Mouse (Mus musculus) layer of hippocampus, postnatal 25 days (tissue): ENCODE measurements around the gene Ddx42. TPM values are rescaled to one million over a fixed set of nuclear protein-coding genes. Genes with fewer than 3 reads are reported as not detected.
A peak's percentile ranks its signal among the peaks of the same experiment; 100 is the strongest.
"Not testable (repeated sequence)": the region's sequence is repeated elsewhere in the genome, so short reads cannot be mapped to it uniquely, and the experiment has no call there.

ENCODE experiments used
- DNase-seq, 2 experiments: peaks; one replicate each; pipeline ENCODE4 v3.0.0; 2022; ENCODE audit warnings: mixed read lengths in 2 of 2, low spot score in 1 of 2; ENCODE audit errors: extremely low spot score in 1 of 2
- total RNA-seq, 2 experiments: library from RNA; stranded (reverse); gene quantifications; 2 replicates each; pipeline ENCODE4 v1.2.3; 2021

Gene Ddx42
- total RNA-seq, 2 experiments from 2014 or later: 64.5 to 74.1 TPM

- no peak for DNase-seq
Measured at GRCm38 (mm10) chr11:106200756-106201155, 16.0 kb upstream of the Ddx42 start.

- no peak for DNase-seq
Measured at GRCm38 (mm10) chr11:106201337-106202122, 15.2 kb upstream of the Ddx42 start.

- DNase-seq: no peak
Measured at GRCm38 (mm10) chr11:106202123-106202465, 14.6 kb upstream of the Ddx42 start, which contains the start of gene Strada. Gene Strada, minus strand, starts transcription at chr11:106202168.

GRCm38 (mm10) chr11:106212771-106213170 is 4.0 kb upstream of the Ddx42 start:
- DNase-seq: no peak

- no peak for DNase-seq
Measured at GRCm38 (mm10) chr11:106214856-106215255, 1.9 kb upstream of the Ddx42 start.

- DNase-seq: no peak
Measured at GRCm38 (mm10) chr11:106215450-106215859, 1.3 kb upstream of the Ddx42 start.

- DNase-seq: peak; percentile 80 to 83
Measured at GRCm38 (mm10) chr11:106215927-106216729, 598 bp upstream of the Ddx42 start, which contains the start of gene Ccdc47. Gene Ccdc47, minus strand, starts transcription at chr11:106216344.

GRCm38 (mm10) chr11:106220603-106221002 is 3.9 kb downstream of the Ddx42 start:
- no peak for DNase-seq

- DNase-seq: not testable (repeated sequence)
Measured at GRCm38 (mm10) chr11:106233978-106234377, 17.3 kb downstream of the Ddx42 start.

- DNase-seq: no peak
Measured at GRCm38 (mm10) chr11:106246834-106247233, 30.1 kb downstream of the Ddx42 start.

- no peak for DNase-seq
Measured at GRCm38 (mm10) chr11:106249326-106249725, 32.6 kb downstream of the Ddx42 start.

GRCm38 (mm10) chr11:106254767-106255166 is 38.0 kb downstream of the Ddx42 start:
- no peak for DNase-seq

- no peak for DNase-seq
Measured at GRCm38 (mm10) chr11:106255174-106255573, 38.4 kb downstream of the Ddx42 start.

- DNase-seq: peak; percentile 97
Measured at GRCm38 (mm10) chr11:106255685-106256451, 39.1 kb downstream of the Ddx42 start, which contains the start of the genes Ftsj3 and Psmc5. Gene Ftsj3, minus strand, starts transcription at chr11:106256079. Gene Psmc5, plus strand, starts transcription at chr11:106256154.

- no peak for DNase-seq
Measured at GRCm38 (mm10) chr11:106256775-106257174, 40.0 kb downstream of the Ddx42 start.

- DNase-seq: no peak
Measured at GRCm38 (mm10) chr11:106260826-106261450, 44.2 kb downstream of the Ddx42 start.

GRCm38 (mm10) chr11:106263963-106264362 is 47.2 kb downstream of the Ddx42 start:
- DNase-seq: no peak

- no peak for DNase-seq
Measured at GRCm38 (mm10) chr11:106264988-106265387, 48.3 kb downstream of the Ddx42 start.

GRCm38 (mm10) chr11:106265570-106265969 is 48.8 kb downstream of the Ddx42 start:
- no peak for DNase-seq

- no peak for DNase-seq
Measured at GRCm38 (mm10) chr11:106266431-106266830, 49.7 kb downstream of the Ddx42 start.
